Mouse (Mus musculus) C2C12 (cell line): ENCODE measurements around the gene BC028528. TPM values are rescaled to one million over a fixed set of nuclear protein-coding genes. Genes with fewer than 3 reads are reported as not detected.
"Not testable (repeated sequence)": the region's sequence is repeated elsewhere in the genome, so short reads cannot be mapped to it uniquely, and the experiment has no call there.

Experiments used
- H3K27me3 ChIP-seq: one replicate; pipeline ENCODE4 v1.6.1; 2011; ENCODE audit not compliant: control insufficient read depth, insufficient read depth, insufficient read length
- H3K36me3 ChIP-seq: one replicate; pipeline ENCODE4 v1.6.1; 2011; ENCODE audit not compliant: control insufficient read depth, insufficient read depth
- H3K4me3 ChIP-seq: one replicate; pipeline ENCODE4 v1.5.1; 2011; ENCODE audit warnings: mild to moderate bottlenecking, control low read depth; ENCODE audit not compliant: poor library complexity, insufficient read depth, severe bottlenecking
- H3K79me2 ChIP-seq: one replicate; pipeline ENCODE4 v1.6.1; 2011; ENCODE audit not compliant: control insufficient read depth, insufficient read depth
- H3K79me3 ChIP-seq: one replicate; pipeline ENCODE4 v1.6.1; 2011; ENCODE audit warnings: low read depth, control low read depth
- H3ac ChIP-seq: one replicate; pipeline ENCODE3; 2011; ENCODE audit warnings: low read depth; ENCODE audit not compliant: control insufficient read depth, insufficient read length
- CEBPB ChIP-seq: IDR thresholded peaks from one replicate; pipeline ENCODE4 v1.6.1; 2011; ENCODE audit warnings: low read depth, mild to moderate bottlenecking, control low read depth, moderate library complexity
- CTCF ChIP-seq: IDR thresholded peaks from one replicate; pipeline ENCODE4 v1.5.1; 2011; ENCODE audit not compliant: control insufficient read depth, insufficient read depth, insufficient read length
- FOSL1 ChIP-seq: IDR thresholded peaks from one replicate; pipeline ENCODE4 v1.8.0; 2011; ENCODE audit warnings: mild to moderate bottlenecking, low read length; ENCODE audit not compliant: poor library complexity, insufficient read depth, severe bottlenecking
- MAX ChIP-seq: IDR thresholded peaks from one replicate; pipeline ENCODE4 v1.6.1; 2011; ENCODE audit warnings: mild to moderate bottlenecking, control low read depth
- MYOD1 ChIP-seq: IDR thresholded peaks from one replicate; pipeline ENCODE4 v1.6.1; 2011; ENCODE audit warnings: low read depth; ENCODE audit not compliant: control insufficient read depth, insufficient read length
- MYOG ChIP-seq: IDR thresholded peaks from one replicate; pipeline ENCODE4 v1.6.1; 2011; ENCODE audit not compliant: control insufficient read depth, insufficient read length; ENCODE audit errors: extremely low read depth
- USF1 ChIP-seq: IDR thresholded peaks from one replicate; pipeline ENCODE4 v1.6.1; 2011; ENCODE audit warnings: low read depth, mild to moderate bottlenecking, control low read depth, moderate library complexity
- polyA plus RNA-seq: library from polyadenylated mRNA; unstranded; fragments of >200 nt; fragmentation: generic; extraction: Trizol; gene quantifications from one replicate; pipeline ENCODE4 v1.2.1, GENCODE M21; 2012; ENCODE audit warnings: missing spikeins

The BC028528 gene
- polyA plus RNA-seq, 1 experiment, result 8.7 TPM

- no peaks in the 10 kb centered on the region for H3K36me3 ChIP-seq
- H3K79me2 ChIP-seq, result peaks cover 10% of the 10 kb centered on the region
- H3K27me3 ChIP-seq, result no peaks in the 10 kb centered on the region
- TF ChIP-seq MAX (no peak), FOSL1 (no peak), MYOG (no peak), CEBPB (no peak), CTCF (no peak), USF1 (no peak), MYOD1 (no peak)
- H3K79me3 ChIP-seq, result peaks cover 8% of the 10 kb centered on the region
- no peak overlapping the region for H3ac ChIP-seq
- H3K4me3 ChIP-seq, result no peak overlapping the region
These were observed 33.3 kb upstream of the BC028528 start for GRCm38 (mm10) chr3:95925087-95925486.

- H3ac ChIP-seq, result no peak overlapping the region
- no peak for TF ChIP-seq MAX
These were observed 32.4 kb upstream of the BC028528 start for GRCm38 (mm10) chr3:95924185-95924584.

DNA sequence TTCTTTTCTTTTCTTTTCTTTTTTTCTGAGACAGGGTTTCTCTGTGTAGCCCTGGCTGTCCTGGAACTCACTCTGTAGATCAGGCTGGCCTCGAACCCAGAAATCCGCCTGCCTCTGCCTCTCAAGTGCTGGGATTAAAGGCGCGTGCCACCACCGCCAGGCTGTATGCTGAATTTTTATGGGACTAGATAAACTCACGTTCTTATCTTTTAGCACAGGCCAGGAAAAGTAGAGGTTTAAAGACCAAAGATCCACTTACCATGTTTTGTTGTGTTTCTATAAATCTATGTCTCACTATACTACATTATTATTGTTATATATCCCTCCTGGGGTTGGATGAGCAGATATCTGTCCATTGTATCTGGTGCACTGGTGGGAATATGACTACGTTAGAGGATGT lies 31.6 kb upstream of the BC028528 start:
- H3K36me3 ChIP-seq, H3ac ChIP-seq, H3K79me2 ChIP-seq, H3K4me3 ChIP-seq, H3K27me3 ChIP-seq, H3K79me3 ChIP-seq: not testable (repeated sequence)

More at GRCm38 (mm10) chr3:95924185-95924584, 32.4 kb upstream of the BC028528 start:
- Histone ChIP-seq H3K27me3 (no peaks in the 10 kb centered on the region), H3K36me3 (no peaks in the 10 kb centered on the region), H3K79me2 (peaks cover under 1% of the 10 kb centered on the region), H3K79me3 (peaks cover under 1% of the 10 kb centered on the region), H3K4me3 (no peak overlapping the region)

DNA sequence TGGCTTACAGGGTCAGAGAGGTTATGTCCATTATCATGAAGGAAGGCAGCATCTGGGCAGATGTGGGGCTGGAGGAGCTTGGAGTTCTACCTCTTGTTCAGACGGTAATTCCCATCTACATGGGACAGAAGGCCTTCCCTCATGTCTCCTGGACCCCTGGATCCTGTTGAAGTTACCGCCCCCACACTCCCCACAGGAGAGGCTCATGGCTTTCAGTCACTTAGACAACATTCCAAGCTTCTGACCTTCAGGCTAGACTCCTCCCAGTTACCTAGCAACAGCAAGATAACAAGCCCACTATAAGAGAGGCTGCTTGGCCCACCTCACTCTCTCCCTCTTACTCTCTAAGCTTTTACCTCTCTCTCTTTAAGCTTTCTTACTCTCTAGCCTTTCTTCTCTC lies 28.7 kb upstream of the BC028528 start:
- H3K27me3 ChIP-seq, H3K4me3 ChIP-seq, H3K36me3 ChIP-seq, H3K79me3 ChIP-seq, H3ac ChIP-seq, H3K79me2 ChIP-seq: not testable (repeated sequence)

- H3ac ChIP-seq, result no peak overlapping the region
These were observed 25.0 kb upstream of the BC028528 start for GRCm38 (mm10) chr3:95916760-95917159.

GRCm38 (mm10) chr3:95914706-95915105 lies 22.9 kb upstream of the BC028528 start:
- H3K36me3 ChIP-seq, result no peaks in the 10 kb centered on the region
- H3K79me3 ChIP-seq, result no peaks in the 10 kb centered on the region
- H3ac ChIP-seq, result no peak overlapping the region
- H3K79me2 ChIP-seq, result no peaks in the 10 kb centered on the region
- TF ChIP-seq MYOD1 (no peak), FOSL1 (no peak), CEBPB (no peak), MYOG (no peak), MAX (no peak), CTCF (no peak), USF1 (no peak)
- no peak overlapping the region for H3K4me3 ChIP-seq
- no peaks in the 10 kb centered on the region for H3K27me3 ChIP-seq

More at GRCm38 (mm10) chr3:95916760-95917159, 25.0 kb upstream of the BC028528 start:
- no peak overlapping the region for H3K4me3 ChIP-seq
- no peaks in the 10 kb centered on the region for H3K79me3 ChIP-seq
- no peaks in the 10 kb centered on the region for H3K79me2 ChIP-seq
- TF ChIP-seq FOSL1 (no peak), USF1 (no peak), MYOD1 (no peak), CTCF (no peak), MAX (no peak), MYOG (no peak), CEBPB (no peak)
- no peaks in the 10 kb centered on the region for H3K27me3 ChIP-seq
- no peaks in the 10 kb centered on the region for H3K36me3 ChIP-seq

- Histone ChIP-seq H3K4me3 (no peak overlapping the region), H3K79me2 (no peaks in the 10 kb centered on the region), H3K79me3 (no peaks in the 10 kb centered on the region), H3ac (no peak overlapping the region), H3K36me3 (no peaks in the 10 kb centered on the region), H3K27me3 (peaks cover 13% of the 10 kb centered on the region)
- TF ChIP-seq CTCF (no peak), FOSL1 (no peak), CEBPB (no peak), MYOD1 (no peak), MYOG (no peak), MAX (no peak), USF1 (no peak)
These were observed 15.8 kb upstream of the BC028528 start for GRCm38 (mm10) chr3:95907613-95908012.
